Mouse (Mus musculus): ENCODE measurements around the gene Smim20.

Gene Smim20

GRCm38 (mm10) chr5:53266931-53267853, at the start of gene Smim20:
Gene Smim20, plus strand, starts transcription at chr5:53267083.
- peak; percentile 73 to 82 for DNase-seq (ENCODE audit: low spot score in 2 of 2)

- no peak for DNase-seq (ENCODE audit: low spot score in 2 of 2)
Observed at GRCm38 (mm10) chr5:53225434-53225833, 41.4 kb upstream of the Smim20 start.

DNA sequence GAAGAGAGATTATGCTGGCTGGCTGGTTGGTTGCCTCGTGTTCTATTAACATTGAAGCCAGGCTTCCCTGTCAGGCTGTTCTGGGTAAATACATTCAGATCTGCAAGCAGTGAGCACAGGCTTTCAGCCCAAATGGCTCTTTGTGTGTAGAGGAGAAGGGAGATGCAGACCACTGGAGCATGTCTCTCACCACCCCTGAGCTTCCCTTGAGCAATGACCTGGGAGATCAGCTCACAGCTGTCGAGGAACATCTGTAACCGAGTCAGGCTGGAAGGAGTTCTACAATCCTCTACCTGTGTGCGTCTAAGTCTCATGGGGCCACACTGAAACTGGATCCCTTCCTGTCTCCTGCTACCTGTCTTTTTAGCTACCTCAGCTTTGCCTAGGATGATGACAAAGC, 36.3 kb upstream of the Smim20 start:
- no peak for DNase-seq (ENCODE audit: low spot score in 2 of 2)

DNA sequence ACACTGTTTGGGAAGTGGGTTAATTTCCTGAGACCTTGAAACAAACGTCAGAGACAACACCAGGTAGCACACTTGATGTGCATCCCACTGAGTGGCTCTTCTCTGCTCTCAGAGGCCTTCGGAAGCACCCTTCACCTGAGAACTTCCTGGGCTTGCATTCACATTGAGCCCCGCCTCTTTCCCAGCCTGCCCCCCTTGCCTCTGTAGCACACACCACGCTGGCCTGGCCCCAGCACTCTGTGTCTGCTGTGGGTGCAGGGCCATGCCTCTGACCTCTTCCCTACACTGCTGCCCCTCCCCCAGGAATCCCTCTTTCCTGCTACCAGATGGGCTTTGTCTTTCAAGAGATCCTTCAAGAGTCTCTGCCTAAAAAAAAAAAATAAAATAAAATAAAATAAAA, 31.3 kb upstream of the Smim20 start:
- no peak for DNase-seq (ENCODE audit: low spot score in 2 of 2)

DNA sequence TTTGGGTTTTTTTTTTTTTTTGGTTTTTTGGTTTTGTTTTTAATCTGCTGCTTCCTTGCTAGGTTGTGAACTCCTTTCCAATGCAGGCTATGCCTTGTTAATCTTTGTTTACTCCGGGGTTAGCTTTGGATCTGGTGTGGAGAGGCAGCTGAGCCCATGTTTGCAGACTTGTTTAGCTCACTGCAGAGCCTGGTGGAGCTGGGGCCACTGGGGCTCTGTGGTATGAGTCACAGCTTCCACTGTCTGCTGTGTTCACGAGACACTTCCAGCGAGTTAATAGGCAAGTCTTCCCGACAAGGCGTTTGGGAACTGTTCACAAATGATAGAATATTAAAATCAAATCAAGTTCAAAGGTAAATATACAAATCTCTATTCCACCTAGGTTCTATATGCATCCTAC, 30.7 kb upstream of the Smim20 start:
- peak; percentile 16 to 20 for DNase-seq (ENCODE audit: low spot score in 2 of 2)

- DNase-seq (ENCODE audit: low spot score in 2 of 2) = no peak
Observed at GRCm38 (mm10) chr5:53236749-53237148, 30.1 kb upstream of the Smim20 start.

DNA sequence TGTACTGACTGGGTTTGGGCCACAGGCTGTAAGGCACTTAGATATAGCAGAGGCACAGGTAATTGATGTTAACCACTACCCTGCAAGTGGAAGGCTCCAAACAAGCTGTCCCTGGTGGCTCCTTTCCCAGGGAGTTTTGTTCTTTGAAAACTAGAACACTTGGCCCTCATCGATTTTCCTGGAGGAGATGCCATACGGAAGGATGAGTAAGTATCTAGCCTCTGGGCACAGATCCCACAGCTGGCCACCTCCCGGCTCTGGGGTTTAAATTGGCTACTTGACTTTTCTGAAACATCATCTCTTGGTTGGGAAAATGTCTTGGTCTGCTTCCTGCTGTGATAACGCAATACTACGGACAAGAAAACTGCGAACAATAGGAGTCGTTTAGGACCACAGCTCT, 28.1 kb upstream of the Smim20 start:
- DNase-seq (ENCODE audit: low spot score in 2 of 2) = no peak

DNA sequence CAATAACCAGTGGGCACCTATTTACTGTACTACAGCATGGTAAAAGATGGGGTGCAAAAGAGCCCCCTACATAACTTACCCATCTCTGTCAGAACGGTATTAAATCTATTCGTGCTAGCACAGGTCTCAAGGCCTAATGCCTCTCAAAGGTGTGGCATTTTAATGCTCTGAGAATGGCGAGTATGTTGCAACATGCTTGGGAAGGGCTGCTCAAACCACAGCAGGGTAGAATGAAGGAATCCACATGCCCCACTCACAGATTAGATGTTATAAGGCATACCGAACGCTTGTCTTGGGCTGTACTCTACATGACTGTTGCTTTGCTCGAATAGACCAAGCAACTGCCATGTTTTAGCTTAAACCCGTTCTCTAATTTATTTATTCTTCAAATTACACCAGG, 27.7 kb upstream of the Smim20 start:
- no peak for DNase-seq (ENCODE audit: low spot score in 2 of 2)

DNA sequence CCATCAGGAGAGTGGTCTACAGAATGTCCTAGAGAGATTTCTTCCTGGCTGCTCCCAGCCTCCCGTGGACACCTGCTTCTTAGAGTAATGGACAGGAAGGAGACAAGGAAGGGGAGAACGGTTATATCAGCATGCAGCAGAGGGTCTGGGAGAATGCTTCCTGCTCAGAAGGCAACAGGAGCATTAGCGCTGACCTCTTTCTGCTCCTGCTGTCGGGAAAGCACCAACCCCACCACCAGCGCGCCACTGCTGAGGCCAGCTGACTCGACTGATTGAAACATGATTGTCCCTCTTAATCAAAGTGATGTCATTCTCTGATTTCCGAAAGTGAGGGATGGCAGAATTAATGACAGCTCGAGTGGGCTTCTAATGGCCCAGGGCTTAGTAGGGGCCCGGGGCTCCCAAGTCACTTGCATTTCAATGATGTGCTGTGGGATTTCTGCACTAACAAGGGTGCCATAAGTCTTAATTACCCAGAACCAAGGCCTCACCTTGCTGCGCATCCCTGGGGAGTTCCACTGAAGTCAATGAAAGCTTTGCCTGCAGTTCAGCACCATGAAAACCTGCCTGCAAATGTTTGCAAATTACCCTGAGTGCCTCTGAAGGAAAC, 26.9 kb upstream of the Smim20 start:
- DNase-seq (ENCODE audit: low spot score in 2 of 2) = no peak

DNA sequence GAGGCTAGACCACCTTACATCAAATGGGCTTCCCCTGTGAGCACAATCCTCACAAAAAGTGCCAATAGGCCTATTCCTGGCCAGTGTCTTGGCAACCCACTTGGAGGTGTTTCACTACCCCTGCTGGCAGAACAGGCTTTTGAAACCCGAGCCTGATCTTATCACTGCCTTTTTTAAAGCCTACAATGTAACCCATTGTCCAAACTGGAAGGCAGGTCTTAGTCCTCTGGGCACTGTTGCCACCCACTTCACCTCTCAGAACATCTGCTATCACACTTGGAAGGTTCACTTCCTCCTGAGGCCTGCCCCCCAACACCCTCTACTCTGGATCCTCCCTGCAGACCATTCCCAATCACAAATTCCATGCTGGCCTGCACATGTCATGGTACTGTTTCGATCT, 25.8 kb upstream of the Smim20 start:
- no peak for DNase-seq (ENCODE audit: low spot score in 2 of 2)

DNA sequence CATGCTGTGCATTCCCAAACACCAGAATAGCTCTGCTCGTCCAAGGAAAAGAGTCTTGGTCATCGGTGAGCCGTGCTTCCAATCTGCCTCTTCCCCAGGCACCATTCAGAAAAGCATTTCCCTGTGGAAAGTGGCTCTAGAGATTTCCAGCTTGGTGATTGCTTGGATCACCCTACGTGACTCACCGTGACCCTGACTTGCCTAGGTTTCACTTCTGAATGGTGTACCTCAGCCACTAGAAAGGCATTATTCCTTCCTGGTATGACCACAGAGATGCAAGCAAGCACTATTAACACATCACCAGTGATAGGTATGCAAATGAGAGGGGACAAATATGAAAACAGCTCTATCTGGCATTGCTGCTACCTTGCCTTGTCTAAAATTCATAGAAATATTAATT, 24.9 kb upstream of the Smim20 start:
- no peak for DNase-seq (ENCODE audit: low spot score in 2 of 2)

GRCm38 (mm10) chr5:53242865-53243499, 23.9 kb upstream of the Smim20 start:
- DNase-seq (ENCODE audit: low spot score in 2 of 2) = no peak

DNA sequence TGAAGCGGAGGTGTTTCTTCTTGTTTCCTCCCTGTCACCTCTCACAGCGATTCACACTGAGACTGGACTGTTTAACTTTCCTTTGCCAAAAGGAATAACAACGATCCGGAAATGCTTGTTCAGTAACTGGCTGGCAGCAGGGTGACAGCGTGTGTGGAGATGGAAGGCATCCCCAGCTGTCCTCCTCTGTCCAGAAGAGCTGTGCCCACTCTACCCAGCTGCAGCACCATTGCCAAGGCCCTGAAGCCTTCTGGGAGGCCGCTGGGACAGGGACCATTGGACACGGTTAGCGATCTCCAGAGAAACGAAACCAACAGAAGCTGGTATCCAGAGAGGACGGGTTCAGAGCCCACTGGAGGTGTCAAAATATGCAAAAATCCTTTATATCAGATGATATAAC, 22.9 kb upstream of the Smim20 start:
- no peak for DNase-seq (ENCODE audit: low spot score in 2 of 2)

DNA sequence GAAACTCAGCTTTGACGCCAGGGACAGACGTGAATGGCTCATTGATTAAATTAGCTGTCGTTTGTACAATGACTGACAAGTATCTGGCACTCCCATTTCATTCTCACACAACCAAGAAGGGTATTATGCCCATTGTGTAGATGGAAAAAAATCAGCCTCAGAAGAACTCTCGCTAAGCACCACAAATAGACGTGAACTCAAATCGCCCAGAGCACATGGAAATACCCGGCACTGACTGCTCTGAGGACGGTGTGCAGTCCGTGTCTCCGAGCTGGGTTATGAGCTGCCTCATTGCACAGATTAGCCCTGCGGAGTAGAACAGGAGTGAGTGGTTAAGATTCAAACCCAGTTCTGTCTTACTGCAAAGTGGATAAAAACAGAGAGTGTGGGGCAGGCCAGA, 18.4 kb upstream of the Smim20 start:
- no peak for DNase-seq (ENCODE audit: low spot score in 2 of 2)

DNA sequence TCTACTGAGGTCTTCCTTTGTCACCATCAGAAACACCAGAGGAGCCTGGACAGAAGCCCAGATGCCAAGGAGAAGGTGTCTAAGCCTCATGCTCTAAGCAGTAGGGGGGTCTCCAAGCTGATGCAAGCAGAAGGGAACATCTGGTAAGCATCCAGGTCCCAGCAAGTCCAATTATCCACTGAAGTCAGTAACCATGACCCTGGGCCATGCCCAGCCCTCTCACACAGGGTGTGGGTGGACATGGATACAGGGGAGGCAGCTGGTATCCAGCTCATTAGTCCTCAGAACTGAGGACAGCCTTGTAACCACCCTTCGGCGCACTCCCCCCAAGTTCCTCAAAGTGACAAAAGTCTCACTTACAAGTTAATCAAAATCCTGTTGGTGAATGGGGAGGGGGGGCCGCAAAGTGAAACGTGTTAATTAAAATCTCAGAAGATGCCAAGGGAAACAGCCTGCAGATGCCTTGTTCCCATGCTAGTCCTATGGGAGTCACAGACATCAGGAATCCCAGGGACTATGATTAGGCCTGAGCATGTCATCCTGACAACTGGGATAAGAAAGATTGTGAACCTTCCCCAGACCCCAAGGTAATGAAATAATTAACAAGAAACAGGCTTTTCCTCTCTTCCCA, 17.3 kb upstream of the Smim20 start:
- DNase-seq (ENCODE audit: low spot score in 2 of 2) = no peak

DNA sequence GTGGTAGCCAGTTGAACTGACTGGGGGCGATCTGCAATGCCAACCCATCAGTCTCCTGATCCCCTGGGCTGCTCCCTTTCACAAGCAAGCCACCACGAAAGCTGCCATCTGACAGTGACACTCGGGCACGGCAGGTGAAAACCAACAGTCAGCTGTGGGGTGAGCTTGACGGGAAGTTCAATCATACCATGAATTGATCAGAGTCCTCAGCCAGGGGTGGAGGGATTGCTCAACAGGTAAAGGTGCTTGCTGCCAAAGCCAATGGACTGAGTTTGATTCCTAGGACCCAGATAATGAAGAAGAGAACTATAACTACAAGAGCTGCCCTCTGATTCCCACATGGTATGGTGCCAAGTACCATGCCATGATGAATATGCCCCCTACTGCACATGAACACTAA, 12.7 kb upstream of the Smim20 start:
- no peak for DNase-seq (ENCODE audit: low spot score in 2 of 2)

DNA sequence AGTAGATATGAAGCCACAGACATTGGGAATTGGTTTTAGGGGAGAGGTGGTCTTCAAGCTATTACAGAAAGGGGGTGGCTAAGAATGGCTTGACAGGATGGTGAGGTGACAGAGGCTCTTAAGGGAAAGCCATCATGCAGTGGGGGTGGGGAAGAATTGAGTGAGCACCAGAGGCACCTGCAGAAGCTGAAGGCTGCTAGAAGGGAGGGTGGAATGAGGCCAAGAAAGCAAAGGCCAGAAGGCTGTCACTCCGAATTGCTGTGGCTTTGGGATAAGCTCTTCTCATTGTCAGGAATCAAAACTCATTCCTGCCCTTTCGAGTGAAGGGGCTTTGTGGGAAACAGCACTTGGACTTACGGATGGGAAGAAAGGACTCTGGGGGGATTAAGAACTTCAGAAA, 12.1 kb upstream of the Smim20 start:
- no peak for DNase-seq (ENCODE audit: low spot score in 2 of 2)

- DNase-seq (ENCODE audit: low spot score in 2 of 2) = no peak
Observed at GRCm38 (mm10) chr5:53258038-53258786, 8.7 kb upstream of the Smim20 start.

GRCm38 (mm10) chr5:53259894-53260293, 7.0 kb upstream of the Smim20 start:
- DNase-seq (ENCODE audit: low spot score in 2 of 2) = no peak

GRCm38 (mm10) chr5:53261999-53262398, 4.9 kb upstream of the Smim20 start:
- no peak for DNase-seq (ENCODE audit: low spot score in 2 of 2)

- no peak for DNase-seq (ENCODE audit: low spot score in 2 of 2)
Observed at GRCm38 (mm10) chr5:53264061-53264460, 2.8 kb upstream of the Smim20 start.

DNA sequence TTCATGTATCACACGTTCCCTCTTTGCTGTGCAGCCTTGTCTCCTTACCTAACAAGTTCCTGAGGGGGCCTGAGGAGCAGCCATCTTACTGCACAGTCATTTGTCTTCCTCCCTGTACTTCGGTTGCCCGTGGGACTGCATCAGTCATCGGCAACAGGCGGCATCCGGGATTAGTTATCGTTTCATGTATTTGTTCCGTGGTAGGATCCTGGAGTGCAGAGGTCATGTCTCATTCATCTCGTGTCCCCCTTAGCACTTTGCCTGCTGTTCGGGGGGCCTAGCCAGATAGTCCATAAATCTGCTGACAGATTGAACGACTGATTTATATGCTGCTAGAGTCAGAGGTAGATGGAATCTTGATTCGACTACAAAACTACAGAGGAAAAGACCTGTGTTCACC, 1.1 kb upstream of the Smim20 start:
- DNase-seq (ENCODE audit: low spot score in 2 of 2) = no peak
